Mouse (Mus musculus): Measurements from ENCODE around the gene Dusp2.

Dusp2 gene

DNA sequence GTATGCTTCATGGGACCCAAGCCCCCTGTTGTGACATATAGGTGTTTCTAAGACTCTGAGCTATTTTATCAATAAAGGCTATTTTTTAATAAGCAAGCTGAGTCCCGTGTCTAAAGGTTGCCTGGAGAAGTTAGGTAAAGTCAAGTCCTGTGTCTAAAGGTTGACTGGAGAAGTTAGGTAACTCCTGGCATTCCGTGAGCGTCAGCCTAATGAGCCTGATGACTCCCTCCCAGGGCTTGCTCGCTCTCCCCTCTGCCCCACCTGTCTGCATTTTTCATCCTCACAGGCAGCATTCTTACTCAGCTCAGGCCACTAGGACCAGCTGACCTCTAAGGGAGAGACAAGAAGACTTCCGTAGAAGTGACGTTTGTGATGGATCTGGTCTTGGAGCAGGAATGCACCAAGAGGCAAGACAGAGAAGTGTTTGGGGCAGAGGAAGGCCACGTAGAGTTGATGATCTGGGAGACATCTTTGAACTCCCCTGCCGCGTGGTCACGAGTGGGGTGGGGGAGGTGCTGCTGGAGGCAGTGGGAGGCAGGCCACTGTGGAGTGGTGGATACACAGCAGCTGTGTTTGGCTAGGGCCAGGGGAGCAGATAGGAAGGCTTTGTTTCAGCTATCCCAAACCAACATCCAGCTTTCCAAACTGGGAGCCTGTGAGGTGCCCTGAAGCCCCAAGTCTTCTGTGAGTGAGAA is 31.3 kb downstream of the Dusp2 start:
- 78% methylated on average over 10 of the region's 10 CpGs for WGBS

DNA sequence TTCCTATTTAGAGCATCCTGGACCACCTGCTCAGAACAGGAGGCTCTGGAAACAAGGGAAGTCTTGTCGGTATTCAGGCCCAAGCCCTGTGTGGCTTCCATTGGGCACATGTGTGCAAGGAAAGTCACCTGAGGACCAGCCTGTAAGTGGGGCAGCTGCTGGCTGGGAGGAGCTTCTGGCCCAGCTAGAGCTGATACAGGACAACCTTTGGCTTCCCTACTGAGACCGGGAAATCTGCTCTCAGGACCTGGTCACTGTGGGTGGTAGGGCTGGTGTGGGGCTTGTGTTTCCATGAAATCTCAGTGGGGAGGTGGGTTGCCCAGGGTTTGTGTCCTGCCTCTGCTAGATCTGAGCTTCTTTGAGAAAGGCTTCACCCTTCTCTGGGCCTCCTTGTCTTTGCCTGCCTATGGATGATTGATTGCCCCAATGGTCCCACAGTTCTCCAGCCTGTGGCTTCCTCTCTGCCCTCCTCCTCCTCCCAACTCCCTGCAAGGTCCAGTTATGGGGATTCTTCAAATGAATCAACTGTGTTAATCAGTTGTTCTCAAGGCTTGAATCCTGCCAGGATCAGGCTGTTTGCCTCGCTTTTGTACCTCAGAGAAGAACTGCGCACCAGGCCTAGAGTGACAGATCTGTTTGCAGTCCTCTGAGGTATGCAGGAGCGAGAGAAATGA is 33.9 kb downstream of the Dusp2 start:
- 85% methylated on average over 5 of the region's 5 CpGs for WGBS

DNA sequence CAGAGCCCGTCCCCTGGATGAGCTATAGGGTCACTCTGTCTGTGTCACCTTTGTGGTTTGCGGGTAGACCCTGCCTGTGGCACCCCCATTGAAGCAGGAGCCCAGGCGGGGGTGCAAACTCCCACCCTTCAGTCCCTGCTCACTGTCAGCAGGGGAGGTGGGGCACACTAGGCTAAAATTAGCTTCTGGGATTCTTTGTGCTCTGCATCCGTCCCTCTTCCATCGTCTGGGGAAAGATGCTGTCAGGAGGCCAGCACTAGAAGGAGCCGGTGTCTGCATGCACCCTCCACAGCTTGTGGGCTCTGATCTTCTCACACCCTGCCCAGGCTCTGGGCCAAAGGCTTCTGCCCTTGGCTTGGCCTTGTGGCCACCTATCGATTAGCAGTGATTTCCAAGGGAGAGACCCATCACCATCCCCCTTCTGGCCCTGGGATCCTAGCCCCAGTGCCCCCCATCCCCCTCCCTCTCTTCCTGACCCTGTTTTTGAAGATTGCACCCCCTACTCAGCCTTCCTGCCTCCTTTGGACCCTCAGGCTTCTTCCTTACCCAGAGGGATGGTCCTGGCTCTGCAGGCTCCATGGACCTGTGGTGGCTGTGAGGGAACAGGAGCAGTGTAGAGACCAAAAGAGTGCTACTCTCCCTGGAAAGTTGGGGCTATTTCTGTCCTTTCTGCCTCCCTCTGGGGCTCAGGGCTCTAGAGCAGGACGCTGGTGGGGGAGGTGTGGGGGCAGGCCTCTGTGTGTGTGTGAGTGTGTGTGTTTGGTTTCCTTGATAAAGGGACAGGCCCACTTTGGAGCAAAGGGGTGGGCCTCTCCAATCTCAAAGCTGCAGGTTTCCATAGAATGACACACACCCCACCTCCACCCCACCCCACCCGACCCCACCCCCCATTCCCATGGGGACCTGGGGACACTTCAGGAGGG is 34.9 kb downstream of the Dusp2 start:
- WGBS = 33% methylated on average over 9 of the region's 9 CpGs

DNA sequence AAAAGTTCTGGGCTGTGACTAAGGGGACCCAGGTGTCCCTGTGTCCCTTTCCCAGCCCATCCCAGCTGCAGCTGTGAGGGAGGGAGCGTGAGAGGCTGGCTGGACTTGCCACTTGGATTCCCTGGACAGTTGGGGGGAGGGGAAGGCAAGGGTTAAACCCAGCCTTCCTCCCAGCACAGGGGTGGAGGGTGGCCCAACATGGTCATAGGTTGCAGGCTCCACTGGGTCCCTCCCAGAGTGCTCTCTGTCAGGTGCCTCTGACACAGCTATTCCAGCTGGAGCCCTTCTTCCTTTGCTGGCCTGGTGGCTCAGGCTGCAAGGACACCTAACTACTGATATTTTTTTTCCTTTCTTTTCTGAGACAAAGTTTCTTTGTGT is 35.5 kb downstream of the Dusp2 start:
- 100% methylated on average over 1 of the region's 1 CpGs for WGBS

DNA sequence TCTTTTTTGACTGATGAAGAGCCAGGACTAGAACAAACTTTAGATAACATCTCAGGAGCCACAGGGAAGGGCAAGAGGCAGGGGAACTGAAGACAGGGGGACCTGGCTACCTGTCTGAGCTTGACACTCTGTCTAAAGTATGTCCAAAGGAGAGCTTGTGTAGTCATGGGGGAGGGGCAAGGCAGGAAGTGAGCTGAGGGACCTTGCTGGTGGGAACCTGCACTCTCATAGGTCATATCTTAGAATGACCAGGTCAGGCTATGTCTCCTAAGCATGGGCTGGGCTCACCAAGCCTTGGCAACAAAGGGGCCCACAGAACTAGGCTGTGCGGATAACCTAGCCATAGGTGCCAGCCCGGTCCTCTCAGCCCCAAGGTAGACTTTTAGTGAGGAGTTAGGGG is 36.1 kb downstream of the Dusp2 start:
- 96% methylated on average over 2 of the region's 2 CpGs for WGBS

DNA sequence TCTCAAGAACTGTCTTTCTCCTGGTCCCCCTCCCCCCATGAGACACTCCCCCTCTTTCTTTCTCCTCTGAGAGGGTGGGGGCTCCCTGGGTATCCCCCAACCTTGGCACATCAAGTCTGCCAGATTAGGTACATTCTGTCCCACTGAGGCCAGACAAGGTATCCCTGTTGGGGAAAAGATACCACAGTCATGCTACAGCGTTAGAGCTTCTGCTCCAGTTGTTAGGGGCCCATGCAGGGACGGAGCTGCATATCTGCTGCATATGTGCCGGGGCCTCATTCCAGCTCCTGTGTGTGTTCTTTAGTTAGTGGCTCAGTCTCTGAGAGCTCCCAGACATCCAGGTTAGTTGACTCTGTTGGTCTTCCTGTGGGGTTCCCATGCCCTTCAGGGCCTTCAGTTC is 38.2 kb downstream of the Dusp2 start:
- WGBS = 99% methylated on average over 3 of the region's 3 CpGs

DNA sequence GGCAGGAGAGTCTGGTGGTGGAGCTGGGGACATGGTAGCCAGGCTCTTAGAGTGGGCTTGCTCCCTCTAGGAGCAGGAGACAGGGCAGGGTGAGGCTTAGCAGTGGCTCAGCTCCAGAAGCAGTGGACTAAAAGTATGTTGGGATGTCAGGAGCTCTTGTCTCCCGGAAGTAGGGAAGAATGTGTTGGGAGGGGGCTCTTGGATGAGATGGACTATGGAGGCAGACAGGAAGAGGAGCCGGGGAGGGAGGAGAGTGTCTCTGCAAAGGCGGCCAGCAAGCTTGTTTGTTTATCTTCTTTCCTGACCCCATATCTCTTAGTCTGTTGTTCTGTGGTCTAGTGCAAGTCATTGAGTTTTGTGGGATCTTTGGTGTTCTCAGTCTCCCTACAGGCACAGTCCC is 39.1 kb downstream of the Dusp2 start:
- WGBS = 81% methylated on average over 3 of the region's 3 CpGs

DNA sequence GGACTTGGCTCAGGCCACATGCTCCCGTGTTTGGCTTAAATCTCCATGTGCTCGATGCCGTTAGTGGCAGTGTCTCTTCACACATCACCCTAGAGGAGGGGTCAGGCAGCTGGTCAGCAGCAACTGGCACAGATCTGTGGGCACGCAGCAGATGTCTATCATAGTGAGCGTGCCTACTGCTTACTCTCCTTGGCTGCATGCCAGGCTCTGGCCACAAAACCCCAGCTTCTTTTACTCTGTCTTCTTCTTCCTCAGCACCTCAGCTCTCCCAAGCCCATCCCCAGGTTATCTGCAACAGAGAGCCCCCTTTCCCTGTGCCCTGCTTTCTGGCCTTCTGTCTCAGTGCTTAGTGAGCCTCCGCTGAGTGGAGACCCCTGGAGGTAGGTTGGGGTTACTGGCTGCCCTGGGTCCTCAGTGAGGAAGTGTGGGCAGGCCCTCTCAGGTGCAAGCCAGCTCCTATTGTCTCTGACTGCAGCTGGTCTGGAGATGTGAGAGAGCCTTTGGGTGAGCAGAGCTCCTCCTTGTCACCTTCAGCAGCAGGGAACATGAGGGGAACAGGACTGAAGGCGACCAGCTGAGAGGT is 39.9 kb downstream of the Dusp2 start:
- 38% methylated on average over 7 of the region's 7 CpGs for WGBS

DNA sequence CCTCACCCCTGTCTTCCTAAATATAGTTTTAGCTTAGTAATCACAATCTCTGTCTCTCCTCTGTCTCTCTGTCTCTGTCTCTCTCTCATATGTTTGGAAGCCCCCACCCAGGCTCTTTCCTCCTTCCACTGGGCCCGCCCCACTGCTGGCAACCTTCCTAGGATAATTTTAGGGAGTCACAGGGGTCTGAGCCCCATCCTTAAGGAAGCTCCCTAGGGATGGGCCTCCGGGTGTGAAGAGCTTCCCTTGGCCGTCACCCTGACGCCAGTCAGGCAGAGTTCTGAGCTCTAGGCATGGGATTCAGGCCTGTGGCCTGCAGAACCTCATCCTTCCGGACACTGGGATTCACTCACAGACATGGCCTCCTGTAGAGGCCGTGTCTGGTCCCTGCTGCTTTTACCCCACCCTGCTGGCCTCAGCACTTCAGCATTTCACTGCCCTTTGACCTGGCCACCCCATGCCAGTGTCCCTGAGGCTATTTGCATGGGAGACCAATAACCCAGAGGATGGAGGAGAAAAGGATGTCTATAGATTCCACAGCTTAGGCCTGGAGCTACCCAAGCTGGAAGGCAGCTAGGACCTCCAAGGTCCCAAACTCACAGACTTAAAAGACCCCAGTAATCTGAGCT is 40.6 kb downstream of the Dusp2 start:
- 90% methylated on average over 6 of the region's 6 CpGs for WGBS

DNA sequence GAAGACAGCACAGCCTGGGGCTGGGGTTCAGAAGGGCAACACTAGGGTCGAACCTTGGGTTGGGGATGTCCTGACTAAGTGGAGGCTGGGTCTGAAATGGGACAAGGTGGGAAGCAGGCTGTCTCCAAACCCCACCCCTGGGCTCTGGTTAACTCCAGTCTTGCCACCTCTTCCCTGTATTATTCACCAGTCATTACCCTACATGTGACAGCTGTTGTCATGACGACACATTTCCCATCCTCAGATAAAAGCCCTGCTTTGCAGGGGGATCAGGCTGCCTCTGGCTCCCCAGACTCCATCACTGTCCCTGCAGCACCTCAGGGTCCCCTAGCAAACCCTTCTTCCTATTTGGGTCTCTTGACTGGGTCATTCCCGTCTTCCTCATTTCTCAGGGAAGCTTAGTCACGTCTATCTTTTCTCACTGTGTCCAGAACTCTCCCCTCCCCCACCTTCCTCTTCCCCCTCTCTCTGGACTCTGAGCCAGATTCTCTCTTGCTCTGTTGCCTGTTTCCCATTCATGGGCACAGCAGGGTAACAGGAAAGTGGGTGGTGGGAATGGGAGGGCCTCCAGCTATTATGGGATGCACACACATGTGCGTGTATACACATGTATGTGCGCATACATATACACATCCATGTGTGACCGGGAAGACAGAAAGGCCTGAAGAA is 42.1 kb downstream of the Dusp2 start:
- 59% methylated on average over 7 of the region's 7 CpGs for WGBS

DNA sequence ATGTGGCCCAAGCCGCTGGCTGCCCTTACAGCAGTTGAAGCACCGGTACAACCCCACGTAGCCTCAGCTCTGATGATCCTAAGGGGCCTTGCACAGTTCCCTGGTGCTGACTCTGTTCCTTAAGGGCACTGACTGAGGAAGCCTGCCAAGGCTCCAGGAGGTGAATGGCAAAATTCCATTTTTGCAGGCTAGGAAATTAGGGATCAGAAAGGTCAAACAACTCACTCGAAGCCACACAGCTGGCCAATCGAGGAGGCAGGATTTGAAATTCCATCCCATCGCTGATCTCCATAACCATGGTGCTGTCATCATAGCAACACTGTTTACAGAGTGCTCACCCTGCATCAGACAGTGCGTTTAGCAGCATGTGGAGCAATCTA is 42.6 kb downstream of the Dusp2 start:
- 77% methylated on average over 7 of the region's 7 CpGs for WGBS

DNA sequence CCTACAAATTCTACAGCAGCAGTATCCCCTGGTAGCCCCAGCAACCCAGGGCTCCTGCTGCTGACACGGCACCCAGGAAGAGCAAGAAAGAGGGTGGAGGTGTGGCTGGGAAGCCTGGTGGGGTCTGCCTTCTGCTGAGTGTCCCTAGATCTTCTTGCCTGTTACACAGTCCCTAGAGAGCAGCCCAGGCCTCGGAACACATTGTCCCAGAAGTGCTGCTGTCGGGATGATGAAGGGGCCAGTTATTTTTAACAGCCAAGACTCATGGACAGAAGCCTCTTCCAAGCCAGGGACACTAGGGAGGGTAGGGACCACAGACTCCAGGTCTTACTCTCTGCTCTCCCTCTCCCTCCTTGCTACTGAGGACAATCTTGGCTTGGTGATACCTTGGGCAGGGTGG is 43.3 kb downstream of the Dusp2 start:
- 82% methylated on average over 3 of the region's 3 CpGs for WGBS

DNA sequence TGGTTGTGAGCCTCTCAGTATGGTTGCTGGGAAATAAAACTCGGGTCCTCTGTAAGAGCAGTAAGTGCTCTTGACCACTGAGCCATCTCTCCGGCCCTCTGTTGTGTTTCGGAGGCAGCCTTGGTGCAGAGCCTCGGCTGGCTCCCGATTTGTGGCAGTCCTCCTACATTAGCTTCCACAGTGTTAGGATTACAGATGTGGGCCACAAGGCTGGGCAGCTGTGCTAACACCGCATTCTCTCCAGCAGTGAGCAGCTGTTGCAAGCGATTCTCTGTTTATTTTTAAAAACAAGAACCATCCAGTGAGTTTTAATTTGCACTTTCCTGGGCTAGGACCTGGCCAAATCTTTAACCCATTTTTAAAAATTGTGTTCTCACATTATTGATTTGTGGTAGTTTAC is 47.9 kb downstream of the Dusp2 start:
- WGBS = 75% methylated on average over 7 of the region's 7 CpGs

DNA sequence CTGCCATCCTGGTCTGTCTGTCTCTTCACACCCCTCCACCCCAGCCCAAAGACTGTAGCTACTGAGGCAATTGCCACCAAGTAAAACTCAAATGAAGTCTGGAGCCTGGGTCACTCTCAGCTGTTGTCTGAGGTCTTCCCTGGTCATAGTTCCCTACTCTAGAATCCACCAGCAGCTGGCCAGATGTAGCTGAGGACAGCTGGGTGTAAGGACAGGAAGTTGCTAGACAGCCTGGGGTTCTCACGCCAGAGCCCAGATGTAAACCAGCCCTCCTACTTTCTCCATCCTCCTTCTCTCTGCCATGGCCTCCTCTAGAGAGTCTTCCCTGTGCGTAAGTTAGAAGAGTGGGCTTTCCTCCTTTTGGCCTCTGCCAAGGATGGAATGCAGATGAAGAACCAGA is 51.6 kb downstream of the Dusp2 start:
- WGBS = 94% methylated on average over 2 of the region's 2 CpGs
